Mouse (Mus musculus): ENCODE measurements at regions not wholly inside any gene's neighbourhood (a gene's known extent, or its start where the extent isn't known, plus 50 kb on each side); places are given as distances from the start of the nearest gene placed in this dataset.

GRCm38 (mm10) chr13:94707371-94708280, 81.1 kb upstream of the Tbca start:
- no peaks in the 10 kb centered on the region for H3K36me3 ChIP-seq (replicated peaks in 1 of 2; ENCODE audit: control insufficient read depth in 1 of 2, insufficient read depth in 1 of 2, low read length in 1 of 2)
- H3K4me3 ChIP-seq (replicated peaks in 1 of 3; ENCODE audit: low read depth in 2 of 3, low read length in 2 of 3, poor library complexity in 1 of 3): no peak overlapping the region
- H3K27ac ChIP-seq (ENCODE audit: insufficient read depth, low read depth): no peak overlapping the region
- no peaks in the 10 kb centered on the region for H3K79me2 ChIP-seq (replicated peaks; ENCODE audit: control insufficient read depth, extremely low read depth, insufficient read depth, poor library complexity, severe bottlenecking)
- no peaks in the 10 kb centered on the region for H3K9me3 ChIP-seq (replicated peaks; ENCODE audit: low read length)
- TF ChIP-seq MXI1 (IDR thresholded peaks at IDR 0.05; ENCODE audit: low read depth, low read length) (no peak), TBP (conservative IDR thresholded peaks at IDR 0.05; ENCODE audit: low read depth, low read length) (no peak), CTCF (conservative IDR thresholded peaks at IDR 0.05 in 1 of 2, IDR thresholded peaks at IDR 0.05 in 1 of 2; ENCODE audit: low read depth in 2 of 2, low read length in 2 of 2) (no peak), ZMIZ1 (IDR thresholded peaks at IDR 0.05; ENCODE audit: low read depth, low read length) (no peak), GABPA (IDR thresholded peaks at IDR 0.05; ENCODE audit: insufficient replicate concordance, low read depth, low read length) (no peak), EP300 (IDR thresholded peaks at IDR 0.05; ENCODE audit: low read length) (no peak), RAD21 (IDR thresholded peaks at IDR 0.05; ENCODE audit: low read depth, low read length) (no peak)
- DNase-seq (ENCODE audit: extremely low read depth): no peak
- no peak overlapping the region for H3K4me2 ChIP-seq (ENCODE audit: insufficient read depth, low read depth, poor library complexity, severe bottlenecking)
- dilution Hi-C loops (cut with MboI; ENCODE audit: extremely low pct_ligation_motif_present, extremely low pct_unique_long_range_greater_than_20kb, low sequenced_read_pairs): no loop called here
- H3K4me1 ChIP-seq (ENCODE audit: control insufficient read depth in 1 of 2, insufficient read depth in 2 of 2): peaks cover 0 to 4% of the 10 kb centered on the region in 2 experiments; a peak in 1 of 4 replicates
- no peak overlapping the region for H3K9ac ChIP-seq (ENCODE audit: insufficient read depth, low read depth)
- H3K27me3 ChIP-seq (replicated peaks): no peaks in the 10 kb centered on the region
- in situ Hi-C loops (cut with MboI; ENCODE audit: low pct_ligation_motif_present, low pct_unique_long_range_greater_than_20kb, low sequenced_read_pairs): no loop called here

GRCm38 (mm10) chr13:94708786-94709185, 79.9 kb upstream of the Tbca start:
- H3K9me3 ChIP-seq (replicated peaks; ENCODE audit: low read length): no peaks in the 10 kb centered on the region
- no peaks in the 10 kb centered on the region for H3K79me2 ChIP-seq (replicated peaks; ENCODE audit: control insufficient read depth, extremely low read depth, insufficient read depth, poor library complexity, severe bottlenecking)
- in situ Hi-C loops (cut with MboI; ENCODE audit: low pct_ligation_motif_present, low pct_unique_long_range_greater_than_20kb, low sequenced_read_pairs): no loop called here
- no peak overlapping the region for H3K4me3 ChIP-seq (replicated peaks in 1 of 3; ENCODE audit: low read depth in 2 of 3, low read length in 2 of 3, poor library complexity in 1 of 3)
- dilution Hi-C loops (cut with MboI; ENCODE audit: extremely low pct_ligation_motif_present, extremely low pct_unique_long_range_greater_than_20kb, low sequenced_read_pairs): no loop called here
- H3K36me3 ChIP-seq (replicated peaks in 1 of 2; ENCODE audit: control insufficient read depth in 1 of 2, insufficient read depth in 1 of 2, low read length in 1 of 2): no peaks in the 10 kb centered on the region
- DNase-seq (ENCODE audit: extremely low read depth): no peak
- no peak overlapping the region for H3K27ac ChIP-seq (ENCODE audit: insufficient read depth, low read depth)
- TF ChIP-seq POLR2AphosphoS2 (IDR thresholded peaks at IDR 0.05; ENCODE audit: low read depth, low read length) (no peak), TCF12 (IDR thresholded peaks at IDR 0.05; ENCODE audit: low read depth, low read length) (no peak), MAFK (IDR thresholded peaks at IDR 0.05; ENCODE audit: insufficient replicate concordance, low read length) (no peak), RAD21 (IDR thresholded peaks at IDR 0.05; ENCODE audit: low read depth, low read length) (no peak), NRF1 (IDR thresholded peaks at IDR 0.05; ENCODE audit: low read depth, low read length) (no peak), PAX5 (IDR thresholded peaks at IDR 0.05; ENCODE audit: low read length) (no peak), TBP (conservative IDR thresholded peaks at IDR 0.05; ENCODE audit: low read depth, low read length) (no peak), SMC3 (IDR thresholded peaks at IDR 0.05; ENCODE audit: low read depth, low read length) (no peak), IRF4 (IDR thresholded peaks at IDR 0.05; ENCODE audit: low read depth, low read length) (no peak), CTCF (conservative IDR thresholded peaks at IDR 0.05 in 1 of 2, IDR thresholded peaks at IDR 0.05 in 1 of 2; ENCODE audit: low read depth in 2 of 2, low read length in 2 of 2) (no peak), MAZ (IDR thresholded peaks at IDR 0.05; ENCODE audit: low read depth, low read length) (no peak), USF2 (conservative IDR thresholded peaks at IDR 0.05; ENCODE audit: low read depth, low read length) (no peak), MYC (IDR thresholded peaks at IDR 0.05; ENCODE audit: low read depth, low read length) (no peak), ELF1 (IDR thresholded peaks at IDR 0.05; ENCODE audit: low read depth, low read length) (no peak), KAT2A (IDR thresholded peaks at IDR 0.05; ENCODE audit: insufficient replicate concordance, low read length) (no peak), E2F4 (IDR thresholded peaks at IDR 0.05; ENCODE audit: insufficient replicate concordance, low read depth, low read length) (no peak), JUND (conservative IDR thresholded peaks at IDR 0.05; ENCODE audit: low read depth, low read length) (no peak), MEF2A (IDR thresholded peaks at IDR 0.05; ENCODE audit: borderline replicate concordance, low read depth, low read length) (no peak), RCOR1 (conservative IDR thresholded peaks at IDR 0.05; ENCODE audit: low read depth, low read length) (no peak)
- no peak overlapping the region for H3K4me2 ChIP-seq (ENCODE audit: insufficient read depth, low read depth, poor library complexity, severe bottlenecking)
- peaks cover 0 to 14% of the 10 kb centered on the region in 2 experiments; a peak in 2 of 4 replicates for H3K4me1 ChIP-seq (ENCODE audit: control insufficient read depth in 1 of 2, insufficient read depth in 2 of 2)
- no peaks in the 10 kb centered on the region for H3K27me3 ChIP-seq (replicated peaks)
- no peak overlapping the region for H3K9ac ChIP-seq (ENCODE audit: insufficient read depth, low read depth)
